Mouse (Mus musculus) heart, embryonic 16.5 days (tissue): ENCODE results near the gene Ccnb1ip1. TPM values are rescaled to one million over a fixed set of nuclear protein-coding genes. Genes with fewer than 3 reads are reported as not detected.
"Not testable (repeated sequence)": the region's sequence is repeated elsewhere in the genome, so short reads cannot be mapped to it uniquely, and the experiment has no call there.

Source experiments
- ATAC-seq: fragments of 200-750 bp; cut with Nextera tagmentation; replicated peaks from 2 replicates; pipeline ENCODE4 v1.8.0; 2017; ENCODE audit warnings: moderate number of reproducible peaks; ENCODE audit not compliant: insufficient read depth, low FRiP score; ENCODE audit errors: extremely low read depth
- H3K27ac ChIP-seq: fragments of 300-500 bp; sonication (generic); 2 replicates; pipeline ENCODE4 v1.5.1; 2014; ENCODE audit warnings: mild to moderate bottlenecking, low read length, control low read depth, moderate library complexity
- H3K27me3 ChIP-seq: fragments of 300-500 bp; sonication (generic); 2 replicates; pipeline ENCODE4 v1.6.1; 2014; ENCODE audit warnings: low read length, mixed read lengths; ENCODE audit not compliant: control insufficient read depth, insufficient read depth
- H3K36me3 ChIP-seq: fragments of 300-500 bp; sonication (generic); 2 replicates; pipeline ENCODE4 v1.6.1; 2014; ENCODE audit not compliant: control insufficient read depth, insufficient read depth
- H3K4me1 ChIP-seq: fragments of 300-500 bp; sonication (generic); 2 replicates; pipeline ENCODE4 v1.6.1; 2014; ENCODE audit warnings: low read length, mixed read lengths; ENCODE audit not compliant: control insufficient read depth, insufficient read depth
- H3K4me2 ChIP-seq: fragments of 300-500 bp; sonication (generic); 2 replicates; pipeline ENCODE4 v1.6.1; 2014; ENCODE audit warnings: low read depth, mild to moderate bottlenecking, control low read depth, low read length
- H3K4me3 ChIP-seq: fragments of 300-500 bp; sonication (generic); 2 replicates; pipeline ENCODE4 v1.5.1; 2014; ENCODE audit warnings: mild to moderate bottlenecking, control low read depth, low read length
- H3K9ac ChIP-seq: fragments of 300-500 bp; sonication (generic); 2 replicates; pipeline ENCODE4 v1.6.1; 2014; ENCODE audit warnings: low read length, control low read depth
- H3K9me3 ChIP-seq: fragments of 300-500 bp; sonication (generic); replicated peaks from 2 replicates; pipeline ENCODE4 v1.6.1; 2016; ENCODE audit warnings: low read length; ENCODE audit not compliant: control insufficient read depth
- WGBS: fragments of 180-500 bp; shearing (Covaris S2); extraction: QIAGEN DNeasy Blood & Tissue Kit; methylation state at CpG from one replicate; pipeline ENCODE4 v1.1.7; 2014; 5-methylcytosine and 5-hydroxymethylcytosine counted together
- polyA plus RNA-seq: library from polyadenylated mRNA; unstranded; fragments of >200 nt; fragmentation: Nextera tagmentation; extraction: Ambion mirVana; gene quantifications from 2 replicates; pipeline ENCODE4 v1.2.1, GENCODE M21; 2015

Ccnb1ip1 gene
- polyA plus RNA-seq, 1 experiment from 2014 or later: not detected

DNA sequence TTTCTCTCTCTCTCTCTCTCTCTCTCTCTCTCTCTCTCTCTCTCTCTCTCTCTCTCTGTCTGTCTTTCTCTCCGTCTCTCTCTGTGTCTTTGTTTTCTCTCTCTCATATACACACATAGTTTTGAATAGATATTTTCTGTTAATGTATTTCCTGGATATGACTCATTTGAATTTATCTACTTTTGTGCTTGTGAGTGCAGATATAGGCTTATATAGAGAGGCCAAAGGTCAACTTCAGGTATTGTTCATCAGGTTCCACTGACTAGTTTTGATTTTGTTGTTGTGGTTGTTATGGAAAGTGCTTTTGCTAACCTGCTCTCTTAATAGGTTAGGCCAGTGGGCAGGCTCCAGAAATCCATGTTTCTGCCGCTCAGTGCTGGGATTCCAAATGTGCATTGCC, 5.5 kb upstream of the Ccnb1ip1 start:
- Histone ChIP-seq H3K4me1 (peaks cover 3% of the 10 kb centered on the region), H3K27me3 (no peaks in the 10 kb centered on the region), H3K4me2 (no peak overlapping the region), H3K9ac (no peak overlapping the region), H3K9me3 (no peaks in the 10 kb centered on the region), H3K27ac (no peak overlapping the region), H3K36me3 (peaks cover 44% of the 10 kb centered on the region), H3K4me3 (no peak overlapping the region)
- no peak for ATAC-seq
- 83% methylated on average over 2 of the region's 2 CpGs for WGBS

DNA sequence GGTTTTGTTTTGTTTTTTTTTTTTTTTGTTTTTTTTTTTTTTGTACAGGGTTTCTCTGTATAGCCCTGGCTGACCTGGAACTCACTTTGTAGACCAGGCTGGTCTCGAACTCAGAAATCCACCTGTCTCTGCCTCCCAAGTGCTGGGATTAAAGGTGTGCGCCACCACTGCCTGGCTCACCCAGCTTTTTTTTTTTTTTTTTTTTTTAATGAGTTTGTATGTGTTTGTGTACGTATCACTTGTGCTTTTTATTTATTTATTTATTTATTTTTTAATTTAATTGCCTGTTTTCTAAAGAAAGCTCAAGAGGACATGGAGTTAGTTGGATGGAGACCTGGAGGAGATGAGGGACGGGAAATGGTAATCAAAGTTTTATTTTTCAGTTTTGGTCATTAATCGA, 1.1 kb downstream of the Ccnb1ip1 start:
- H3K4me1 ChIP-seq, H3K27ac ChIP-seq, H3K9me3 ChIP-seq, H3K9ac ChIP-seq, H3K27me3 ChIP-seq, H3K4me3 ChIP-seq, ATAC-seq: not testable (repeated sequence)
- peaks cover 11% of the 10 kb centered on the region for H3K36me3 ChIP-seq
- H3K4me2 ChIP-seq: peak overlapping the region; percentile 66
- 88% methylated on average over 5 of the region's 5 CpGs for WGBS

DNA sequence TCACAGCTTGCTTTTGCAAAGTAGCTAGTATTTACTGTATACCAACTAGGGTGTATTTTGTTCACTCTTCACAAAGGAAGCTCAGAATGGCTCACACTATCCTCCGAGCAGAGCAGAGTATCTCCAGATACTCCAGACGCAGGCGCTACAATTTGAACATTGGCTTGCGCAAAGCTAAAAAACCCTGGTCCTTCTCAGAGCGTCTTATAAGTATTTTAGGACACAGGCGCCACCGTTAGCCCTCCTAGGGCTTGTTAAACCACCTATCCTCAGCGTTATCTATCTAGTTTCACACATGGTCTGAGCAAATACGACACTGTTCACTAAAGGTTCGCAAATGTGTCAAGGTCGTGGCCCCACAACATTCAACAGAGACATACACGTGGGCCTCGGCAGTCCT, 2.8 kb downstream of the Ccnb1ip1 start:
- no peak for ATAC-seq
- Histone ChIP-seq H3K4me1 (peaks cover 3% of the 10 kb centered on the region), H3K9me3 (no peaks in the 10 kb centered on the region), H3K4me2 (no peak overlapping the region), H3K27ac (no peak overlapping the region), H3K4me3 (no peak overlapping the region), H3K27me3 (no peaks in the 10 kb centered on the region), H3K9ac (no peak overlapping the region), H3K36me3 (no peaks in the 10 kb centered on the region)
- 64% methylated on average over 13 of the region's 13 CpGs for WGBS

DNA sequence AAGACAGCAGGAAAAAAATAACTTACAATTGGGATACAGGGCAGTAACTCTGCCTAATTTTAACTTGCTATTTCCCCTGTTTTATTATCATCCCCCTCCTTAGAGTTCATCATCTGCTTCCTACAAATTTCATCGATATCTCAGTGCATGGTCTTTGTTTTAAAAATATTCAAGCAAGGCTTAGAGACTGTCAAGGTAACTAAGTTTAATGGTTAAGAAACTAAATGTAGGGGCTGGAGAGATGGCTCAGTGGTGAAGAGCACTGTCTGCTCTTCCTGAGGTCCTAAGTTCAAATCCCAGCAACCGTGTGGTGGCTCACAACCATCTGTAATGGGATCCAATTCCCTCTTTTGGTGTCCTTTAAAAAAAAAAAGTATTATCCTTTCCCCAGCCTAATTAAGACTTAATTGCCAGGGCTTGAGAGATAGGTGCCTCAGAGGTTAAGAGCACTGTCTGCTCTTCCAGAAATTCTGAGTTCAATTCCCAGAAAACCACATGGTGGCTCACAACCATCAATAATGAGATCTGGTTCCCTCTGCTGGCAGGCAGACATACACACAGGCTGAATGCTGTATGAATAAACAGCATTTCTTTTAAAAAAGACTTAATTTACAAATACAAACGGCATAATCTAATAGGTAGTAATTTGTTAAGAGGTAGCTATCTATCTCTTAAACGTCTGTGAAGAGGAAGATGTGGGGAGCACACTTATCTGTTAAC, 4.5 kb downstream of the Ccnb1ip1 start:
- no peak overlapping the region for H3K4me2 ChIP-seq

DNA sequence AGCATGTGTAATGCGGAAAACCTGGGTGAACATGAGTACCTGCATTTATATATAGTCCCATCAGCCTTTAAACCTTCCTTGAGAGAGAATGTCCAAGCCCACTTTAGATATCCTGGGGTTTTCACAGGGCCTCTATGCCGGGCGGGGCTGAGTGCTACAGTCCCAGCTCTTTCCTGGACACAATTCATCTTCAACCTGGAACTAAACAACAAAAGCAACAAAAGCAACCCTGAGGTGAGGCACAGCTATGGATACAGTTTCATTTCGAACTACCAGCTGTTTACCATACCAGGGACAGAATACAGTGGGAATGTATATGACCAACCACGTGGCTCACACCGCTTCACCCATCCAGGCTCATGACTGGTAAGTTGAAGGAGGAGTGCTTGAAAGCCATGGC, 5.1 kb downstream of the Ccnb1ip1 start:
- no peak for ATAC-seq
- 79% methylated on average over 6 of the region's 6 CpGs for WGBS
- Histone ChIP-seq H3K27me3 (no peaks in the 10 kb centered on the region), H3K4me3 (no peak overlapping the region), H3K27ac (no peak overlapping the region), H3K9me3 (no peaks in the 10 kb centered on the region), H3K4me2 (no peak overlapping the region), H3K36me3 (no peaks in the 10 kb centered on the region), H3K4me1 (no peaks in the 10 kb centered on the region; the same call in 1 of the 2 replicates), H3K9ac (no peak overlapping the region)

More for the DNA sequence above, 4.5 kb downstream of the Ccnb1ip1 start:
- Histone ChIP-seq H3K4me1 (no peaks in the 10 kb centered on the region; the same call in 1 of the 2 replicates), H3K9me3 (no peaks in the 10 kb centered on the region), H3K27me3 (no peaks in the 10 kb centered on the region), H3K9ac (no peak overlapping the region), H3K27ac (no peak overlapping the region), H3K4me3 (no peak overlapping the region), H3K36me3 (no peaks in the 10 kb centered on the region)
- 57% methylated on average over 4 of the region's 4 CpGs for WGBS
- ATAC-seq: no peak

DNA sequence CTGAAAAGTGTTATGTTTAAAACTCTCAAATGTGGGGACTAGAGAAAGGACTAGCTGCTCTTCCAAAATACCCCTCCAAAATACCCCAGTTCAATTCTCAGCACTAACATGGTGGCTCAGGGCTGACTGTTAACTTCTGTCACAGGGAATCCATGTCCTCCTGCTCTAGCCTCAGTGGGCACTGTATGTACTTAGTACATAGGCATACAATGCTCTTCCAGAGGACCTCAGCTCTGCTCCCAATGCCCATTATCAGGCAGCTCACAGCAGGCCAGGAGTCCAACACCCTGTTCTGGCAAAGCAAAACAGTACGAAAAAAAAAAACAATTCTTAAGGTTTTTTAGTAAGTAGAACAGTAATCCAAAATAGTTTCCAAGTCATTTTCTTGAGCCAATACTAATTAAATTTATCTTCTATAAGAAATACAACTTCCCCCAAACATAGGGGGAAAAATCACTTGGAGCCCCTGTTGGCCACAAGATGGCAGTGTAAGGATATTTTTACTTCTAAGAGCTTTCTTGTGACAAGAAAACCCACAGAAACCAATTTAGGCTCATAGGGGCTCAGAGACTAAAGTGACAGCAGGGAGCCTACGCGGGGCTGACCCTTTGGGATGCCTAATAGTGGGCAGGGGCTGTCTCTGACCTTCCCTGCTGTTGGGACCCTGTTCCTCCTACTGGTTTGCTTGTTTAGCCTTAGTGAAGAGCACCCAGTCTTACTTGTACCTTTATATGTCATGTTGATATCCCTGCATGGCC, 7.9 kb downstream of the Ccnb1ip1 start:
- no peak overlapping the region for H3K27ac ChIP-seq
- H3K9ac ChIP-seq: no peak overlapping the region
- H3K4me3 ChIP-seq: no peak overlapping the region
- H3K4me1 ChIP-seq: no peaks in the 10 kb centered on the region
- no peaks in the 10 kb centered on the region for H3K27me3 ChIP-seq
- H3K36me3 ChIP-seq: no peaks in the 10 kb centered on the region
- WGBS: 3% methylated on average over 3 of the region's 3 CpGs
- no peak overlapping the region for H3K4me2 ChIP-seq
- H3K9me3 ChIP-seq: no peaks in the 10 kb centered on the region
- no peak for ATAC-seq

DNA sequence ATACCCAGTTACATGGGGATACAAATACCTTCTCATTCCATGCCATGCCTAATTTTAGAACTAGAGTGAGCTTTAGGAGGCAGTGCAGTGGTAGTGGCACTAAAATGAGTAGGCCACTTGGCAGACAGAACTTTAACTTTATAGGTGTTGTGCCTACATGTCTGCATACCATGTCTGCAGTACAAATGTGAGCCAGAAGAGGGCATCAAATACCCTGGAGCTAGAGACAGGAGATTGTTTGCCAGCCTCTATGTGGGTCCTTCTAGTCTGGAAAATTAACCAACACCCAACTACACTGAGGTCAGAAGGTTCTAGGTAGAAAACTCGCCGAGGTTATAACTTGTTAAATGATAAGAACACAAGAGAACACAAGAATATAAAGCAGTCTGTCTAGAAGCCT, 9.0 kb downstream of the Ccnb1ip1 start:
- Histone ChIP-seq H3K4me2 (no peak overlapping the region), H3K9ac (no peak overlapping the region), H3K9me3 (no peaks in the 10 kb centered on the region), H3K4me1 (no peaks in the 10 kb centered on the region), H3K4me3 (no peak overlapping the region), H3K36me3 (no peaks in the 10 kb centered on the region), H3K27me3 (no peaks in the 10 kb centered on the region), H3K27ac (no peak overlapping the region)
- no peak for ATAC-seq
- 65% methylated on average over 2 of the region's 2 CpGs for WGBS

DNA sequence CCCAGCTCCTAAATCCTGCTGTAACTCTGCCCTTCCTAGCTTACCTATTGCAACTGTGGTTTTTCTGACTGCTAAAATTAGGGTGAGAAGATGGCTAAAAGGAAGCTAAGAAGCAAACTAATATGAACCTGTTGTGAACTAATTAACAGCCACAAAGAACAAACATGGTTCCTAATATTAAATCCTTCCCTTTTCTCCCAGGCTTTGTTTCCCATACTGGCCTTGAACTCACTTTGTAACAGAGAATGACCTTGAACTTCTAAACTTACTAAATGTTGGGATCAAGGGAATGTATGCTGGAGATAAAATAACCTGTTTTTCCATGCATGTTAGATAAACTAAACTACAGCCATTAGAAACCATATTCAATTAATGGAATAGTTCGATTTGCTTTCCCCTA, 11.1 kb downstream of the Ccnb1ip1 start:
- Histone ChIP-seq H3K4me3 (no peak overlapping the region), H3K9ac (no peak overlapping the region), H3K4me1 (no peaks in the 10 kb centered on the region), H3K27me3 (no peaks in the 10 kb centered on the region), H3K27ac (no peak overlapping the region), H3K9me3 (no peaks in the 10 kb centered on the region), H3K36me3 (no peaks in the 10 kb centered on the region), H3K4me2 (no peak overlapping the region)
- WGBS: 84% methylated on average over 1 of the region's 1 CpGs
- ATAC-seq: no peak

DNA sequence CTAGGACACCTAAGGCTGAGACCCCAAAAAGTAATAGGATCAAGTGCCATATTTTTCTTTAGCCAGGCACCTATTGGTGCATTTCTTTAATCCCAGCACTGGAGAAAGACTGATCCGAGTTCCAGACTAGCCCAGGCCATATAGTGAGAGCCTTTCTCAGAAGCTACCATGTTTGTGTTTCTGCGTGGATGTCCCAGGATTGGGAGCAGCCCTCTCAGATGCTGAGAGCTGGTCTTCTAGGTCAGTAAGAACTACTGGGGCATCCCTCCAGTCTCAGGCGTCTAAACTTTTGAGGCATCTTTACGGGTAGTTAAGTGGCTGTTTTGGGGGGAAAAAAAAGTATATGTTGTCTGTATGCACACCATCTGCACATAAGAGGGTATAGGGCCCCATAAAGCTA, 11.6 kb downstream of the Ccnb1ip1 start:
- H3K27ac ChIP-seq: no peak overlapping the region
- H3K9me3 ChIP-seq: no peaks in the 10 kb centered on the region
- H3K4me3 ChIP-seq: no peak overlapping the region
- ATAC-seq: no peak
- H3K27me3 ChIP-seq: no peaks in the 10 kb centered on the region
- no peak overlapping the region for H3K4me2 ChIP-seq
- H3K4me1 ChIP-seq: no peaks in the 10 kb centered on the region
- 78% methylated on average over 4 of the region's 4 CpGs for WGBS
- H3K36me3 ChIP-seq: no peaks in the 10 kb centered on the region
- H3K9ac ChIP-seq: no peak overlapping the region
